Comparison of ENCODE assay signal across 7 mouse cellular contexts in the genomic region with DNA sequence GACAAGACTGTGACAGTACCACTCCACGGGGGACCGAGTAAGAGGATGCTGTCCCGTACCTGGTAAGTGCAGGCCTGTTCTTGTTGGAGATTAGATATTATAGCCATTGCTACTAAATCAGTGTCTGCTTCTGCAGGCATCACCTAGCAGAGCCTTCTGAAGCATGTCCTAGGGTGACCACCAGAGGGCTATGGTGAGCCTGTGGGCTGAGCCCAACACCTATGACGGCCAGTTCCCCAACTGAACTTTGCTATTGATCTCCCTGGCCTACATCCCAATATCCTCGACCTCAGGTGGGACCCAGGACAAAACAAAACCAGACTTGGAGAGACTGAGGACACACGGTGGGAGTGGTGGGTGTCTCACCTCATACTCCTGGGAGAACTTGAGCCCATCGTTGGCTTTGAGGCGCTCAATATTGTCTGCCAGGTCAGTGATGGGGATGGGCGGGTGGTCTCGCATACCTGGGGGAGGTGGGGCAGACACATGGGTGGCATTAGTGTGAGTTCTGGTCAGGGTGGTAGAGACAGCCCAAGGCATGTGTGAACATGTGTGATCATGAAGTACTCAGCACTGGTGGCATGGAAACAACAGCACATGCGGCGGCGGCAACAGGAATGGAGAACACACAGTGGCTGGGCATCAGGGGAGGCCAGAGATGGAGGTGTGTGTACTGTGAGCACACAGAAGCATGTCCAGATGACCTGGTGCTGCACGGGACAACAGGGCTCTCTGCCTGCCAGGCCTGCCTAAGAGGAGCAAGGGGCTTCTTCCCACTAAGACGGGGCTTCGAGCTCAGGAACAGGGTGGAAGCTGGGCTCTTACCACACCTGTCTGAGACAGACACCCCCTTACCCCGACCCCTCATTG. TPM values are rescaled to one million over a fixed set of nuclear protein-coding genes. Genes with fewer than 3 reads are reported as not detected.
DNase-seq lines count a peak whose midpoint lies in the region; ATAC-seq and TF ChIP-seq lines count a peak whose summit lies in the region.

No protein-coding gene starts in this region.

- ATAC-seq in forebrain, embryonic 16.5 days: peak; percentile 49
- peak; percentile 59 for ATAC-seq in hindbrain, embryonic 12.5 days (ENCODE audit: low FRiP score)
- ATAC-seq in lung, postnatal 0 days: peak; percentile 37; the same call in 1 of the 2 replicates

- WGBS in forebrain, embryonic 16.5 days: 82% methylated on average over 17 of the region's 17 CpGs
- 84% methylated on average over 17 of the region's 17 CpGs for WGBS in hindbrain, embryonic 12.5 days
- WGBS in lung, postnatal 0 days: 76% methylated on average over 17 of the region's 17 CpGs

- peak; percentile 92 for TF ChIP-seq CTCF in lung, postnatal 0 days (IDR thresholded peaks at IDR 0.05)

- no peak overlapping the region for H3K9ac ChIP-seq in forebrain, embryonic 16.5 days (replicated peaks; ENCODE audit: low read depth, low read length)
- H3K9ac ChIP-seq in hindbrain, embryonic 12.5 days: no peak overlapping the region
- no peak overlapping the region for H3K9ac ChIP-seq in lung, postnatal 0 days (replicated peaks; ENCODE audit: low read depth)

- no peaks in the 10 kb centered on the region for H3K27me3 ChIP-seq in forebrain, embryonic 16.5 days (replicated peaks; ENCODE audit: control insufficient read depth, insufficient read depth, low read length)
- no peaks in the 10 kb centered on the region for H3K27me3 ChIP-seq in hindbrain, embryonic 12.5 days
- no peaks in the 10 kb centered on the region for H3K27me3 ChIP-seq in lung, postnatal 0 days (replicated peaks; ENCODE audit: insufficient read depth, low read length)

- peaks cover 16% of the 10 kb centered on the region for H3K36me3 ChIP-seq in forebrain, embryonic 16.5 days (ENCODE audit: control insufficient read depth, insufficient read depth)
- peaks cover 97% of the 10 kb centered on the region for H3K36me3 ChIP-seq in hindbrain, embryonic 12.5 days
- H3K36me3 ChIP-seq in lung, postnatal 0 days (ENCODE audit: insufficient read depth, low read length): peaks cover 32% of the 10 kb centered on the region

- H3K4me1 ChIP-seq in forebrain, embryonic 16.5 days (replicated peaks; ENCODE audit: control insufficient read depth, insufficient read depth, low read length): no peaks in the 10 kb centered on the region
- no peaks in the 10 kb centered on the region for H3K4me1 ChIP-seq in hindbrain, embryonic 12.5 days
- no peaks in the 10 kb centered on the region for H3K4me1 ChIP-seq in lung, postnatal 0 days (ENCODE audit: insufficient read depth, low read depth, low read length)

- H3K4me2 ChIP-seq in forebrain, embryonic 16.5 days (ENCODE audit: low read length): no peak overlapping the region
- no peak overlapping the region for H3K4me2 ChIP-seq in hindbrain, embryonic 12.5 days (replicated peaks)
- no peak overlapping the region for H3K4me2 ChIP-seq in lung, postnatal 0 days (replicated peaks; ENCODE audit: low read depth, low read length)

- H3K9me3 ChIP-seq in forebrain, embryonic 16.5 days (ENCODE audit: control insufficient read depth, low read length): no peaks in the 10 kb centered on the region
- no peaks in the 10 kb centered on the region for H3K9me3 ChIP-seq in hindbrain, embryonic 12.5 days (replicated peaks)
- no peaks in the 10 kb centered on the region for H3K9me3 ChIP-seq in lung, postnatal 0 days (ENCODE audit: low read length)

- peak; percentile 80 for DNase-seq in NIH3T3 (ENCODE audit: low read depth)
- DNase-seq in cerebellum, adult 11-12 months: peak; percentile 30
- DNase-seq in layer of hippocampus, adult 8-10 months (ENCODE audit: low spot score in 2 of 2): peak; percentile 38 to 65
- DNase-seq in lung, postnatal 0 days (ENCODE audit: low spot score): peak; percentile 59
- DNase-seq in retina, postnatal 7 days (ENCODE audit: low read depth, low spot score): peak; percentile 11

- no peak overlapping the region for H3K27ac ChIP-seq in forebrain, embryonic 16.5 days (ENCODE audit: low read length)
- H3K27ac ChIP-seq in hindbrain, embryonic 12.5 days: no peak overlapping the region
- H3K27ac ChIP-seq in lung, postnatal 0 days (ENCODE audit: low read length): no peak overlapping the region

- H3K4me3 ChIP-seq in forebrain, embryonic 16.5 days (replicated peaks; ENCODE audit: low read length): no peak overlapping the region
- H3K4me3 ChIP-seq in hindbrain, embryonic 12.5 days: no peak overlapping the region
- H3K4me3 ChIP-seq in lung, postnatal 0 days (ENCODE audit: low read depth, low read length): no peak overlapping the region

- no peak for TF ChIP-seq EP300 in lung, postnatal 0 days (IDR thresholded peaks at IDR 0.05)

RNA-seq across cellular contexts. Expression of gene Kdm4a, which starts 37.1 kb away (rescaled TPM):
- 61.5 and 65.7 TPM in 2 replicates for polyA plus RNA-seq in forebrain, embryonic 16.5 days (2015; fragmentation: Nextera tagmentation; extraction: Ambion mirVana)
- polyA plus RNA-seq in hindbrain, embryonic 12.5 days (2016; fragmentation: Nextera tagmentation; extraction: Ambion mirVana): 60.7 and 67.2 TPM in 2 replicates
- 10 to 100 TPM; 43.4 to 49.0 (median 46.9) TPM for total RNA-seq in layer of hippocampus, adult 8-10 months (2022)
- 20.3 and 23.4 TPM in 2 replicates for polyA plus RNA-seq in lung, postnatal 0 days (2015; fragmentation: Nextera tagmentation; extraction: Ambion mirVana)

Comparison
In these comparisons a context has a peak if more than half of its experiments do, and no peak if none do; other contexts are left out.
1. DNase-seq: peak in every context shown above with its lines; median percentile 80 in NIH3T3; 59 in lung, postnatal 0 days; 52 in layer of hippocampus, adult 8-10 months; 30 in cerebellum, adult 11-12 months; 11 in retina, postnatal 7 days.